Mouse (Mus musculus) spleen, adult 2 months (tissue): Measurements from ENCODE around the gene Lrrc8e.

Experiments used
- CTCF ChIP-seq: fragments of 200-500 bp; IDR thresholded peaks from 2 replicates; pipeline ENCODE4 v1.5.1; 2011; ENCODE audit warnings: mild to moderate bottlenecking, inconsistent platforms; ENCODE audit not compliant: insufficient read depth, insufficient read length, insufficient replicate concordance; ENCODE audit errors: extremely low read depth
- POLR2A ChIP-seq: fragments of 200-500 bp; IDR thresholded peaks from 2 replicates; pipeline ENCODE4 v1.6.1; 2011; ENCODE audit warnings: low read depth, low read length, inconsistent platforms

DNA sequence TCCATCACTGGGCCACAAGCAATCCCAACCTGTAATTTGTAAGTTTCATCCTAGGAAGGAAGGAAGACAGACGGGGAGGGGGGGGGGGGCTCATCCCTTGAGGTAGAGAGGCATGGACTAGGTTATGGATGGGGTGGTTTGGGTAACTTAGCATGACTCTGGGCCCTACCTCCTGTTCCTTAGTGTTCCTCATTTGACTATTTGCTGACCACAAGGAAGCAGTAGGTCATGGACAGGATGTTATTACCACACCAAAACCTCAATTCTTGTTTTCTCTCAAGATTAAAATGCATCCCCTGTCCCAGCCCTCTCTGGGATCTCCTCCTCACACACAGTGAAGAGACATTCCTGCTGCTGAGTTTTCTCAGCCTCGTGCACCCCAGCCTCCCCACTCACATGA, 25.3 kb upstream of the Lrrc8e start:
- TF ChIP-seq POLR2A (no peak), CTCF (no peak)
